Mouse (Mus musculus) retina, embryonic 14.5 days (tissue): ENCODE data around the gene Prss23.
A peak's percentile ranks its signal among the peaks of the same experiment; 100 is the strongest.

Source experiments
- DNase-seq: peaks from one replicate; pipeline ENCODE4 v3.0.0-alpha.2; 2015; ENCODE audit warnings: low spot score

The Prss23 gene

GRCm38 (mm10) chr7:89526731-89527429, at the start of gene Prss23:
Prss23 (minus strand) TSS chr7:89527187.
- no peak for DNase-seq

DNA sequence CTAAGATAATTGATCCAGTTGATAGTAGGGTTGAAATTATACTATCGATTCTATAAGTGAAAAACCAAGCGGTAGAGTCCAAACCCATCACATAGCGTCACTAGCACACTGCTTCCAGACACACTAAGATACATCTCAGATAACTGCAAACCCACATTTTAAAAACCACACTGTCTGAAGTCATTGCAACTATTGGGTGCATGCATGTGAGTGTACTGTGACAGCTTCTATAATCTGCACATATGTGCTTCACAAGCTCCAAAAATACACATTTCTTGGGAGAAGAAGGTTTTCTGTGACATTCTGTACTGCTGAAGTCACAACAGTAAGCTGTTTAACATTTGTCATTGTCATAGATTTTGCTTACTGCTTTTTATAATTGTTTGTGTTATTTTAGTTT, 49.1 kb upstream of the Prss23 start:
- no peak for DNase-seq

- no peak for DNase-seq
Observed at GRCm38 (mm10) chr7:89564569-89564968, 37.6 kb upstream of the Prss23 start.

DNA sequence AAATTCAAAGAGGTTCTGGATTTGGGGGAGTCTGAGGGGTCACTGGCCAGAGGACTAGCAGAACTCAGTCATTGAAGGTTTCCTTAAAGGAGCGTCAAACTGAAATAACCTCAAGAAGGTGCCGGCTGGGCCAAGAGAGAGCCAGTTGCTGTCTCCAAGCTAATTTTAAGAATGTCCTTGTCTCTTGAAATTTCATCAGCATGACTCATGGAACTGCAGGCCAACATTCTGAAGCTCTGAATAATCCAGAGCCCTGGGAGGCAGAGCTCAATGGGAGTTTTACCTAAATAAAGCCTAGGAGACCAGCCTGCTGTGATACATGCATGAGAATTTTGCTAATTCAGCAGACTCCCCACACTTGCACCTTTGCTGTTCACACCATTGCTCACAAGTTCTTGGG, 36.5 kb upstream of the Prss23 start:
- DNase-seq = no peak

DNA sequence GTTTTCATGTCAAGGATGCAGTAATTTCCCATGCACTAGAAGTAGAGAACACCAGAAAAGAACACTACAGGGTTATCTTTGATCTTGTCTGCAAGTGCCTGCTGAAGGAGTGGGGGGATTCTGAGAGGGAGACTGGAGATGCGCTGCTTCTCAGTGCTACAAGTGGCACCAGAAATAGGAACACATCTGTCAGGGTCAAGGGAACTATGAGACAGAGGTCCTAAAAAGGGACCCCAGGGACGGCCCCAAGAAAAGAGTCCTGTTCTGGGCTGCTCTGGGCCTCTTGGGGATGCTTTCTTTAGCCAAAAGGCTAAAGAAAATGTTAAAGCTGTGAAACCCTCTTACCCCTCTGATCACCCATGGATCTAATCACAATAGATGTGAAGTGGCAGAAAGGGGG, 35.2 kb upstream of the Prss23 start:
- DNase-seq = no peak

DNA sequence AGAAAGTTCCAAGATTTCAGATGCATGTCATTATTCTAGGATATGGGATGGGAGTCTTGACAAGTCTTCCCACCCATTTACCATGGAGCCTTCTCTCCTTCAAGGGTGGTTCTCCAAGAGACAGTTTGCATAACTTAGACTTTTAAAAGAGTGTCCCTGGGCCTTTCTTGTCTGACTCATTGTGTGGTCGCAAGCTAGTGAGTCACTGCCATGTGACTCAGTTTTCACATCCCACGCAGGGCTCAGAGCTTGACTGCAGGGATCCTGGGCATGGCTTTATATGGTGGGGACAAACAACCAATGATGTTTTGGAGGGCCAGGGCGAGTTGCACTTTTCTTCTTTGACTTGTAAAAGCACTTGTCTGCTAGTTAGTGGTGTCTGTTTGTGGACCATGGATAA, 34.0 kb upstream of the Prss23 start:
- no peak for DNase-seq

GRCm38 (mm10) chr7:89559633-89560032, 32.6 kb upstream of the Prss23 start:
- DNase-seq = no peak

GRCm38 (mm10) chr7:89559105-89559504, 32.1 kb upstream of the Prss23 start:
- DNase-seq = no peak

DNA sequence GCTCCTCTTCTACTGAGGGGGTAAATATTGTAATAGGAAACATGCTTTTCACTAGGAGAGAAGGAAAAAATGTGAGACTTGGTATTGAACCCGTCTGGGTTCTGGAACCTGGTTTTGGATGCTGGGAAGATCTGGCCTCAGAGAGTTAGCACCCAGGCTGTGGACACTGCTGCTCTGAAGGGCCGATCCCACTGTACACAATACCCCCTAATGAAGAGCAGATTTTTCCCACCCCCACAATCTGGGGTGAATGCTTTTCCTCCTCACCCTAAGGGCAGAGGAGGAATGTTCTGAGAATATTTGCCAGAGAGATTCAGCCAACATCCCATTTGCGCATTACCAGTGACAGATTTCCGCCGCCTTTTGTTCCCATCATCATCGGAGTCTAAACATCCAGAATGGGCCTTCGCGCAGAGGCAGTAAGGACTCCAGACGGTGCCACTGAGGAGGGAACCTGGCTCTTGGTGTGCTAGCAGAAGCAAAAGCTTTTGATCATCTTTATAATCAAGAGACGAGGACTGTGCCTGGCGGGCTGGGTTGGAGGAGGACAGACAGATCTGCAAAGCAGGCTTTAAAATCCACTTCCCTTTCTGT, 31.6 kb upstream of the Prss23 start:
- no peak for DNase-seq

DNA sequence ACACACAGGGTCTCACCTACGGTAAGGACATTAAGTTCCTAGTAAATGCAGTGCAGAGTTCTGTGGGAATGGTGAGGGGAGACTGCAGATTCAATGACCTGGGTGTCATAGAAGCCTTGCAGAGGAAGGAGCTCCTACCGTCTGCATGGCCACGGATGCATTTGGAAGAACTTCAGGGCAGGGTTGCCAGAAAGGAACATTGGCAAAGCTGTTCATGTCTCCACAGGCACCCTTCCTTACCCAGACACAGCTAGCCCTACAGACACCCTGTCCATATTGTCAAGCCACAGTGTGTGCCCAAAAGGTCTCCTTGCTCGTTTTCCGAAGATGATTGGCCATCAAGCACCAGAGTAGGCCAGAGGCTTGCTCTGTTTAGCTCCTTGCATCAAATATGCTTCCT, 30.1 kb upstream of the Prss23 start:
- no peak for DNase-seq

DNA sequence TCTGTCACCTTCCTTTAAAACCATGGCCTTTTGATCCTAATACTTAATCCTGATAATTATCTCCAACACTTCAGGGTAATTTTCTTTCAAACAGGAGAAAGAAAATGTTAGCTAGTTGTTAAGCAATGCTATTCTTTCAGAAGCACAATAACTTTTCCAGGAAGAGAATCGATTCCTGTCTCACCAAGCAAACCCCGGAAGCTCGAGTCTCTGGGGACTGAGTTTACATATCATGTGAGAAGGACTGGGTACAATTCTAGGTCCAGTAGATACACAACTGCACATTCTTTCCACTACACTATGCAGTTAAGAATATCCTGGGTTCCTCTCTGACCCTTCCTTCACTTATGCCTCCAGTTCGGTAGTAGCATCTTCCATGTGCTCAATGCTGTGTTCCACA, 29.7 kb upstream of the Prss23 start:
- no peak for DNase-seq

DNA sequence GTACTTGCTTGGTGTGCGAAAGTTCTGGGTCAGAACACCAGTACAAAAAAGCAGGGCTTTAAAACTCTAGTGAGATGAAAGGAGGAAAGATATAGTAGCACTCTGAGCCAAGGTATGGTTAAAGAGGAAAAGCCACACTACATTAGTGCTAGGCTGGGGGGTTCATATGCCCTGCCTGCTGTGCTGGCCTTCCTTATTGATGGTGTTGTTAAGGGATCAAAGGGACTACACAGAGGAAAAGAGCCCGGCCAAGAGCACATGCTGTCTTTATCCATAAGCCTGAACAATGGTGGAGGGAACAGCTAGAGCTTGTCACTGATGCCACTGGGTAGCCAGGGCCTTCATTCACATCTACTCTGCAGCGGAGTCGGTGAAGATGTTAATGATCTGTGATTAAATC, 28.2 kb upstream of the Prss23 start:
- DNase-seq = peak; percentile 20

DNA sequence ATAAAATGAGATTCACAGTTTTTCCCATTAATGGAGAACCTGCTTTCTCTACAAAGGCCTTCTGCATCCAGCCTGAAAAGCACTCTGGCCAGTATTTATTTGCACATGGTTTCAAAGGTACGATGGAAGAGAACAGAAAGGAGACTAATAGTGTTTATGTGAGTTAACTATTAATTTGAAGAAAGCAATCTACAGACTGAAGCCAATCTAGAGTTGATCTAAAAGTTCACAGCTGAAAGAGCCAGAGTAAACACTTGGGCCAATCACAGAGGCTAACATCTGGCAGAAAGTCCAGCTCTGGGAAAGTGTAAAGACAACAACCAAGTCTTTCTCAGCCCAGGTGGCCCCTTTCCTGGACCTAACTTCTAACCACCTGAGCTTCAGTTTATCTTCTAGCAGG, 27.1 kb upstream of the Prss23 start:
- no peak for DNase-seq

DNA sequence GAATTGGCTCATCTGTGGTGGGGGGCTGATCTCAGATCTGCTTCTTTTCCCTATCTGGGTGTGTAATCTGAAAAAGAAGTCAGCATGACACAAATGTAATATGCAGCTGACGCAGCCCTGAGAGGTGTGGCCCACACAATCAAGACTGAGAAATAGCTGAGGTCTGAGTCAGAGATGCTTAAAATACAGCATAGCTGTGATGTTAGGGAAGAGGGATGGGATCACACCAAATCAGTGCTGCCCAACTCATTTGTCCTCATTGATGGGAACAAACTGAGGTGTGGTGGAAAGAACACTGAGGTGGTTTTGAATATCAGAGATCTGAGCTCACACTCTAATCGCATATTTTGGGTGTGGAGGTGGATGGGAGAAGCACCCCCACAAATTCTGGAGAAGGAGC, 14.0 kb upstream of the Prss23 start:
- DNase-seq = no peak

DNA sequence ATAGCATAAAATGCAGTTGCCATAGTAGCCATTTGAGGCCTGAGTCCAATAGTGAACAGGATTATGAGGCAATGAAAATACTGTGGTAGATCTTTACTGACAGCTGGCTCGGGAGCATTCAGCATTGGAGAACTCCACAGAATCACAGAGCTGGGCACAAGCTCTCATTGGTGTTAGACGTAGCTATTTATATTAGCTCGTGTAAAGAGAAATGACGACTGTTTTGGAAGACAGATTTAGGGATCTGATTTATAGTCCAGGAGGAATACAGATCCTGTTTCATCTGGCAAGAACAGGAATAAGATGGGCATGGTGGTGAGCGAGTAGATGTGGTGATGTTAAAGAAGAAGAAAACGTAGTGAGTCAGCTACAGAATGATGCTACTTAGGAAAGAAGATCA, 12.4 kb upstream of the Prss23 start:
- DNase-seq = no peak

DNA sequence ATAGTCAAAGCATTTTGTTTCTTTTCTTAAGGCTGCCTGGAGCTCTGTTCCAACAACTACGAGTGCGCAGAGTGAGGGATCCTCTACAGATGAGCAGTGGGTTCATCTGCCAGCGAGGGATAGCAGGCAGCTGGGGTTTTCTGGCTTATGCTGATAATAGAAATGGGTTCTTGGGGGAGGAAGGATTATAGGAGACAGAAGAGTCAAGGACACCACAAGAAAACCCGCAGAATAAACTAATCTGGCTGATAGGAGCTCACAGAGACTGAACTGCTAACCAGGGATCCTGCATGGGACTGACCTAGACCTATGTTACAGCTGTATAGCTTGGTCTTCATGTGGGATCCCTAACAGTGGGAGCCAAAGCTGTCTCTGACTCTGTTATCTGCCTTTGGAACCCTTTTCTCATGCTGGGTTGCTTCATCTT, 456 bp upstream of the Prss23 start:
- DNase-seq = no peak

DNA sequence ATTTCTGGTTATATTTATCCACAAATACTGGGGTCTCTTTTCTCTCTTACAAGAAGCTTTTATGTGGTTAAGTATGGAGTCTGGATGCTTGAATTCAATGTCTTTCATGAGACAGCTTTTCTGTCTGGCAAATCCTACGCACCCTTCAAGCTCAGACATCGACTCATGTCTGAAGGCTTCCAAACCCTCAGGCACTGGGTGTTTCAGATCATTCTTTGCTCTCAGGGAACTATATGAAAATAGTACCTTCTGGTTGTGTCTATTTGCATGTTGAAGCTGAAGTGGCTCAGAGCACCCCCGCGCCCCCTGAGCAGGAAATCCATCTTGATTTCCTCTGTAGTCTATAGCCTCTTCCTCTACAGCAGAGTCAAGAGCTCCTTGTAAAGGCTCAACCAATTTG, 3.2 kb downstream of the Prss23 start:
- no peak for DNase-seq

DNA sequence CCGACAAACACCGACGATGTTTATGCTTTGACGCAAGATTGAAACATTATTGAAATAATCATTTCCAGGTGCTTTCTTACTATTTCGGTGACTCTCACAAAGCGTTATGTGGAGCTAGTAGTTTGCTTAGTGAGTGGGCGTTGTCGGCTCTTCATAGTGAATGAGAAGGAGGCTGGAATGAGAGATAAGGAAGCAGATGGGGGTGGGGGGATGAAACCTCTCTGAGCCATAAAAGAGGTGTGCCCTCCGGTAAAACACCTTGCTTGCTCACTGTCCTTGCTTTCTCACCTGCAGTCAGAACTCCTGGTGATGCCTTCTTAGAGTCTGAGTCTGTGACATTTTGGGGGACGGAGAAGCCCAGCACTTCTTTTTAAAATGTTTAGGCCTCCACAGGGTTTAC, 4.8 kb downstream of the Prss23 start:
- no peak for DNase-seq

DNA sequence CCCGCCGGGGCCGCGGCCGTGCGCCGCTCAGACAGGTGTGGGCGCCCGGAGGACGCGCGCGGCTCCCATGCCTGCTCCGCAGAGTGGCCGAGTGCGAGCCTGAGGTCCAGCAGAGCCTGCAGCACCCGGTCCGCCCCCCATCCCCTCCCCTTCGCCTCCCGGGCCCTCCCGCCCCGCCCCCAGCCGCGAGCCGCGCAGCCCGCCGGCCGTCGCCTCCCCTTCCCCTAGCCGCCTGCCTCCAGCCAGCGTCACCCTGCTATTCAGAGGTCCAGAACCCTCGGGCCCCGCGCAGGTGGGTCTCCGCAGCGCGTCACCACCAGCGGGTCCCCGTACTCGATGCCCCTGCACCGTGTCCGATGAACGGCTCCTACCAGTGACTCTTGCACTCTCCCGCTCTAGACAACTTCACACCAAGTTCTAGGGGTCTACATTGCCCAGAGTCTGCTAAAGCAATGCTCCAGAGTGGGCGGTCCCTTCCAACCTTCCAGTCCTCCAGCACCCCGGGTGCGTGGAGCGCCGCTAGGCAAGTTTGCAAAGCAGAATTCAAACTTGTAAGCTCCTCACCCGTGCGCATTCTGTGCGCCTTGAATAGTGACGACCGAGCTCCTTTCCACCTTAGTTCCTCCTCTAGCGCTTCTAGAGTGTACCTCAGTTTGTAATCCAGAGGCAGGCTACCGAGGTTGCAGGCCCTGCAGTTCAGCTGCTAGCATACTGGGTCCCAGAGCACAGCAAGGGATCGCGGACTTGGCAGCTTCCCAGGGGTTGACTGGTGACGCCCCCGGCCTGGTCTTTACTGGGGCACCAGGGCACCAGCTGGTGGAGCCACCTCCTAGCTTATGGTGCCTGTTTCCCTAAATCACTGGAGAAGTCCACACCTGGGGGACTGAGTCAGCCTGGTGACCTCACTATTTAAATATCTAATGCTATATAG, 9.3 kb downstream of the Prss23 start:
- peak; percentile 75 for DNase-seq

DNA sequence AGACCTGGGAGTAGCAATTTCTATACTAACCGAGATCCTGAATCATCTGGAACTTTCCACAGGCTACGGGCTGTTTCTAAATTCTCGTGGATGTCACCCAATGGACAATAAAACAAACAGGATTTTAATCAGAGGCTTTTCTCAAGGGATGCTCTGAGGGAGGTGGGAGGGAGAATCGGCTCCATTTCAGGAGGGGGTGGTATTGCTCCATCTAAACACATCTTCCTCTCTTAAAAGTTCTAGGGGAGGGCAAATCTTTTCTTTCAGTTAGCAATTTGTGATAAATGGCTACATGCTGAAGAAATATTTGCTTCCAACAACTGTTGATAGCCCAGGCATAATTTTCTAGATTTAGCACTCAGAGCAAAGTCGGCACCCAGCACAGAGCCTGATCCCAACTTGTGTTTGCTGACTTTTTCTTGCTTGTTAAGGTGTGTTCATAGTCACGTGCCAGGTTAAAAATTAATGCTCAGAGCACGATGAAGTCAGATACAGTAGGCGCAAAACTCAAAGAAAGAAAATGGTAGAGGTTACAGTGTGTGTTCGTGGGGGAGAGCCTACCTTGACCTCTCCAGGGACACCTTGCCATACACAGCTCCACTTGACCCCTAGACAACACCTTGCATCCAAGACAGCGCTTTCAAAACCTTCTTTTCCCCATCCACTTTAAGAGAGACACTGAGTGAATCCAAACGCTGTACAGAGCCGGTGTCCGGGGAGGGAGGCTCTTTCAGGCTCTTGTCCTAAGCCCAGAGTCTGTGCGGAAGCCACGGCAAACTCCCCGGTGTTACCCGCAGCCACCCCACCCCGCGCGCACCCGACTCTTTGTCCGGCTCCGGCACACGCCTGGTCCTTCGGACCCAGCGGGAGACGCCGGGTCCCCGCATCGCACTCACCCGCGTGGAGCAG, 10.2 kb downstream of the Prss23 start:
- DNase-seq = no peak

DNA sequence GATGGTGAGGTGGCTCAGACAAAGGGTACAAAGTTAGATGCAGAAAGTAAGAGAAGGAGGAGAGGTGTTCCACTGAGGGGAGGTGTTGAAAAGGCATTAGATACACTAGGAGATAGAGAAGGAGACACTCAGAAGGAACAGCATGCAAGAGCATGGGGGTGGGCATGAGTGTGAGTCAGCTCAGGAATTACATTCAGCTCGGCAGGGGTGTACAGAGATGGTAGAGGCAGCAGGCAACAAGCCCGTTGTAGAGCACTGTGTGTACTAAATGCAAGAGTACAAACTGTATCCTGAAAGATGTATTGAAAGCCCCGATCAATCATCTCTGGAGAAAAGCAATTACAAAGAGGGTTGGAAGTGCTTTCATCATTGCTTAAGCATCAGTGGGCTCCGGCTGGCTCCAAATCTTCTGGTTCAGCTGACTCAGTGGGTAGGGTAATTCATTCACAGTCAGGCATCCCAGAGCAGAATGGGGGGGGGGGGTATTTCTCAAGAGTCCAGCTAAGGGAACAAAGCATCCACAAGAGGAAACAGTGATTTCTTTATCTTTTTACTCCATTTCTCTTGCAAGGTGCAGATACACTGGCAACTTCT, 15.0 kb downstream of the Prss23 start:
- peak; percentile 67 for DNase-seq

- DNase-seq = no peak
Observed at GRCm38 (mm10) chr7:89508672-89509071, 18.3 kb downstream of the Prss23 start.
